Mouse (Mus musculus) urinary bladder, postnatal 25 days (tissue): ENCODE data around the gene Nup50.

Experiments used
- DNase-seq: peaks from one replicate; pipeline ENCODE4 v3.0.0; 2022; ENCODE audit warnings: low spot score

The Nup50 gene

DNA sequence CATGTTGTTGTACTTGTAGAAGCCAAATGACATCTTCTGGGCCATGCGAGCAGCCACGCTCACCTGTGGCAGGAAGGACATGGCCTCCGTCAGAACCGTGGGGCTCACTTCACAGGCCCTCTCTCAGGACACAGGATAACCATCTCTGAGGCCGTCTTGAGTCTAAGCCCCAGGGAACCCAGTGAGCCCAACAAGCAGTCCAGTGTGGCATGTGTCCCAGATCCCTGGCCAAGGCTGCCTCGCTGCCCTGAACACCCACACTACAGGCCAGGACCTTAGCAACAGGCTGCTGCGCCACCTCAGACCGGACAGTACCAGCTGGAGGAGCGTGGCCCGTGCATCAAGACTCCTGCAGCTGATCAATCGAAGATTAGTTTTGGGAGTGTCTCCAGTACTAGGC is 30.0 kb downstream of the Nup50 start:
- DNase-seq, result no peak

- no peak for DNase-seq
These were observed 34.6 kb downstream of the Nup50 start for GRCm38 (mm10) chr15:84957851-84958250.

DNA sequence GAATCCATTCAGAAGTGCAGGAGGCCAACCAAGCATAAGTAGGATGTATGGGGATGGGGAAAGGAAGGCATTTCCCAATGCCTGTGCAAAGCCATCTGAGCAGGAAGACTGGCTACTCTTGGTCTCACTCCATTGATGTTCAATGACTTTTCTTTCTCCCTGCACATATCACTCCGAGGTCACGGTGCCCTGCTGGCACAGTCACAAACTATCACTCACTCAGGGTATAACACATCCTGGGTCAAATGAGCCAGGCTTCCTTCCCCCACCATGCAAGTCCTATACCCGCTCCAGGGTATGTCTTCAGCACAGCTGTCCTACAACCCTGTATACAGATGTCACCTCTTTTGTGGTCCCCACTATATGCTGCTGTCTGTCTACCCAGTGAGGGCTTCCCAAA is 35.1 kb downstream of the Nup50 start:
- DNase-seq, result no peak

DNA sequence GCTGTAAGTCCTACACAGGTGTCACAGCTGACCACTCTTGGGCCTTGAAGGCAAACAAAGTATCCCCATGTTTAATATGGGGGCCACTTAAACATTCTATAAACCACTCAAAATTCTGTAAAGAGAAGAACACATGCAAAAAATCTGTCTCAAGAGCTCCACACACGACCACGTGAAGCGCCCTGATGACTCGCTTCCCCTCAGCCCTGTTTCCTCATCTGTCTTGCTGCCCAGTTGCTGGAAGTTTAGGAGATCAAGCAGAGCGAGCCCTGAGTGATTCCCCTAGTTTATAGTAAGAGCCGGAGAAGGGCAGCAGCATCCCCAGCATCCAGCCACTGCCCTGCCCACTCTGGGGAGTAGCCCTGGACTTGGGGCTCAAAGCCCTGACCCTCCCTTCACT is 36.7 kb downstream of the Nup50 start:
- DNase-seq, result no peak

- DNase-seq, result no peak
These were observed 37.5 kb downstream of the Nup50 start for GRCm38 (mm10) chr15:84960692-84961091.

GRCm38 (mm10) chr15:84962518-84962917 is 39.3 kb downstream of the Nup50 start:
- no peak for DNase-seq

GRCm38 (mm10) chr15:84964771-84965170 is 41.6 kb downstream of the Nup50 start:
- no peak for DNase-seq

DNA sequence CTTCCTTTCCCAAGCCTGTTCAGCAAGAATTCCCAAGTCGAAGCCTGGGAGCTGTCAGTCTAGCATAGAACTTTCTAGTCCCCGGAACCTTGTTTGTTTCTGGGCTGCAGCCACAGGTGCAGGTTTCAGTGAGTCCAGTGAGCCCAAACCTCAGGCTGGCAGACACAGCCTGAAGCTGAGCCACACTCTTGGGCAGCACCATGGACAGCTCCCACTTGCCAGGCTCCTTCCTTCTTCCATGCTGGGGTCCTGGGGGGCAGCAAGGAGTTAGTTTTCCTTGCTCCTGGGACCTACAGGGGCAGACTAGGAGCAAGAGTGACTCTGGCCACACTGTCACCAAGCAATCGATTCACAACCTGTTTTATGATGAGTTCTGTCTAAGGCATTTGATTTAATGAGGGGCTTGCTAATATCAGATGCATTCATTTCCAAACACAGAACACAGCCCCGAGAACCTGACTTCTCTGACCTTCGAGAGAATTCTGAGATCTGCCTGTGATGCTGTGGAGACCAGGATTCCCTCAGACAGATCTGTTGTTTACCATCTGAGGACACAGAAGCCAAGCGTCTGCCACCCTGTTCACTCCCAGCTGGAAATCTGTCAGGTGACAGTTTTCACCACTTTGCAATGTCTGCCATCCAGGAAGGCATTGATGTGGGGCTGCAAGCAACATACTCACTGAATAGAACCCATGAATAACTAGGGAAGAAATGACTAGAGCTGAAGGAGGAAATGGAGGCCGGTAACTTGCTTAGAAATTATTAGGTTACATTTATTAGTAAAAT is 42.6 kb downstream of the Nup50 start:
- peak; percentile 54 for DNase-seq

- no peak for DNase-seq
These were observed 45.3 kb downstream of the Nup50 start for GRCm38 (mm10) chr15:84968534-84968933.

- no peak for DNase-seq
These were observed 49.8 kb downstream of the Nup50 start for GRCm38 (mm10) chr15:84972860-84973543.

GRCm38 (mm10) chr15:84973544-84973871 is 50.3 kb downstream of the Nup50 start:
- no peak for DNase-seq

DNA sequence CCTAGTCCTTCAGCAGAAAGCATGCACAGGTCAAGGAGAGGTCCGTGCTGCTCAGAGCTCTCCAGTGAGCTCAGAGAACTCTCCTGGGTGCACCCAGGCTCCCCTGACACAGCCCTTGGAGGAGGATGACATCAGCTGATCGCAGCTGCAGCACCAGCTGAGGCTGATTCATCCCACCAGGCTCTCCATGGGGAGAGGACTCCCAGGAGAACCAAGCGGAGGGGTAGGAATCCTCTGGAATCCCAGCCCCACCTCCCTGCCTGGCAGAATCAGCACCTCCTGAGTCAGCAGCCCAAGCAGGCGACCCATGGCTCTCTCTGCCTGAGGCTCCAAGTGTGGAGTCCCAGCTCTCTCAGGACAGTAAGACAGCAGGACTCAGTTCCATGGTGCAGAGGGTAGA is 52.5 kb downstream of the Nup50 start:
- DNase-seq, result peak; percentile 23

DNA sequence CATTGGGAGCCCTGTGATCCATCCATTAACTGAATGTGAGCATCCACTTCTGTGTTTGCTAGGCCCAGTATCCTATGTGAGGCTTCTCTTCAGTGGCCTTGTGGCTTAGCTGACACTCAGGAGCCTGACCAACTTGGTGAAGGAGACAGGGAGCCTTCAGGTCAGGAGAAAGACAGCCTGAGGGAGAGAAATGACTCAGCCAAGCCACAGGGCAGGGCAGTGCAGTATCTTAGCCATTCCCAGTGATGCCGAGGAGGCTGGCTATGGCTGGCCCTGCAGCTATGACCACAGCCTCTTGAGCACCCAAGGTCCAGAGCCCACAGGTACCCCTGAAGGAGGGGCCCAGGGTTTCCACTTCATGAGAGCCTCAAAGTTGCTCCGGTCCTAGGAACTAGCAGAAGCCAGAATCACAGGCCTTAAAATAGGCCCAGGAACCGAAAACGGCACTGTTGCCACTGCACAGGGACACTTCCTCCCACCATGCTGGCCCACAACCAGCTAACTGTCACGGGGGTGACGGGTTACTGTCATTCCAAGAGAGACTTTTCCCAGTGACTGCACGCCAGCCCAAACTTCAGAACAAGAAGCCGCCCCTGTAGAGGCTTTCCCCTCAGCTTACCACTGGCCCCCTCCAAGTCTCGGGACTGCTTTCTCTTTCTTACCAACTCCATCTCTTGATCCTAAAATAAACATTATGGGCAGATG is 58.5 kb downstream of the Nup50 start:
- DNase-seq, result no peak

DNA sequence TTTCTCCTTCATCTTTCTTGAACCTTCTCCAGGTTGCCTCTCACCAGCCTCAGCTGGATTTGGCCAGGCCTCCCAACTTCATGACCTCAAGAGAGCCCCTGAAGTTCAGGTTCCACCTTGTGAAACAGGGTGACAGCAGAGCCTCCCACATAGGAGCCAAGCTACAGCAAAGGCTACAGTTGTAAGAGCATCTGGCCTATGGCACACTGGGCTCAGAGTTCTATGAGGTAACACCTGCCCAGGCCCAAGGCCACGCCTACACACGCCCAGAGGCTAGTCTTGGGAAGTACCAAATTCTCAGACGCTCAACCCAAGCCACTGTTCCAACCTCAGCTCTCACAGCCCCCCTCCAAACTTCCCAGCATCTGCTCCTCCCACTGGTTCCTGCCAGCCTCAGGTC is 59.7 kb downstream of the Nup50 start:
- DNase-seq, result no peak

DNA sequence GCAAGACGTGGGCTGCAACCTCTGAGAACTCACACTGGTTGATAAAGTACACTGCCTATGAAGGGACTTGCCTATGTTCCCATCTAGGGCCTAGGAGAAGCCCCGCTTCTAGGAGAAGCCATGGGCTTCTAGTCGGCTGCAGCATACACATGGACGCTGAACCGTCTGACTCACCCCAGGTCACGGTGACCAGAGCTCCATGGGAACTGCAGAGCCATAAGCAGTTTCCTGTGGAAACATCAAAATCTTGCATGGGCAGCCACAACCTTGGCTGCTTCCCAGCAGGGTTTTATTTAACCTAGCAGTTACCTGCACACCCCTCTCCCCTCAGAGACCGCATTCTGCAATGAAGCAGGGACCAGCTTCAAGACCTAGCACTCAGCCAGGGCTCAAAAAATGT is 60.5 kb downstream of the Nup50 start:
- DNase-seq, result no peak

- DNase-seq, result no peak
These were observed 62.4 kb downstream of the Nup50 start for GRCm38 (mm10) chr15:84985516-84986160.

DNA sequence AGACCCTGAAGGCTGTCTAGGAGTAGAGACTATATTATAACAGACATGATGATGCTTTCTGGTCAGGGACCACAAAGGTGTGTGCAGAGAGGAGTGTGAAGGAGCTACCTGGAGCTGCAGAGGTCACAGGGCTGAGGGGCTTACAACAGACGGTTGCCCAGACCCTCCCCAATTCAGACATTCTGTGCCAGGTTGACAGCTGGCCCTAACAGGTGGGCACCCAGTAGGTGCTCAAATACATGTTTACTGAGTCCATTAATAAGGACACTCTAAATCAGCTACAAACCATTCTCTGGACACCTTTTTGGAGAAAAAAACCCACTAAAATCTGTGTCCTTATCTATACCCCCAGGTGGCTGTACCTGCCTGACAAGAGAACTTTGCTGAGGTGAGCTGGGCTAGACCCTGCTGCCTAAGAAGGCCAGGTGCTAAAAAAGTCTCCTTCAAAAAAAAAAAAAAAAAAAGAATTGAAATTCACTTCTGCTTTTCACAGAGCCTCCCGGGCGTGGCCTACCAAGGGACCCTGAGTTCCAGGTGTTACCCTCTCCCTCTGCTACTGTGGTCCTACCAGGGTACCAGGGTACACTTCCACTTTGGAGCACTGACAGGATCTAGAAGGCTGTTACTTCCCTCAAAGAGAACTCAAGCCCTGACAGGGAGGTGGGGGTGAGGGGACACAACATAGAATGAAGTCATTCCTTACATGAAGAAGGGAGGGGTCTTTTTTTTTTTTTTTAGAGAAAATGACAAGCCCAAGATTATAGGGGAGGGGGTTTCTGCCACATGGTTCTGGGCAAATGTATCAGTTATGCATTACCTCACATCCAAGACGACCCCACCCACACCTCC is 63.2 kb downstream of the Nup50 start:
- DNase-seq, result no peak

- peak; percentile 38 for DNase-seq
These were observed 64.0 kb downstream of the Nup50 start for GRCm38 (mm10) chr15:84987020-84987815.

DNA sequence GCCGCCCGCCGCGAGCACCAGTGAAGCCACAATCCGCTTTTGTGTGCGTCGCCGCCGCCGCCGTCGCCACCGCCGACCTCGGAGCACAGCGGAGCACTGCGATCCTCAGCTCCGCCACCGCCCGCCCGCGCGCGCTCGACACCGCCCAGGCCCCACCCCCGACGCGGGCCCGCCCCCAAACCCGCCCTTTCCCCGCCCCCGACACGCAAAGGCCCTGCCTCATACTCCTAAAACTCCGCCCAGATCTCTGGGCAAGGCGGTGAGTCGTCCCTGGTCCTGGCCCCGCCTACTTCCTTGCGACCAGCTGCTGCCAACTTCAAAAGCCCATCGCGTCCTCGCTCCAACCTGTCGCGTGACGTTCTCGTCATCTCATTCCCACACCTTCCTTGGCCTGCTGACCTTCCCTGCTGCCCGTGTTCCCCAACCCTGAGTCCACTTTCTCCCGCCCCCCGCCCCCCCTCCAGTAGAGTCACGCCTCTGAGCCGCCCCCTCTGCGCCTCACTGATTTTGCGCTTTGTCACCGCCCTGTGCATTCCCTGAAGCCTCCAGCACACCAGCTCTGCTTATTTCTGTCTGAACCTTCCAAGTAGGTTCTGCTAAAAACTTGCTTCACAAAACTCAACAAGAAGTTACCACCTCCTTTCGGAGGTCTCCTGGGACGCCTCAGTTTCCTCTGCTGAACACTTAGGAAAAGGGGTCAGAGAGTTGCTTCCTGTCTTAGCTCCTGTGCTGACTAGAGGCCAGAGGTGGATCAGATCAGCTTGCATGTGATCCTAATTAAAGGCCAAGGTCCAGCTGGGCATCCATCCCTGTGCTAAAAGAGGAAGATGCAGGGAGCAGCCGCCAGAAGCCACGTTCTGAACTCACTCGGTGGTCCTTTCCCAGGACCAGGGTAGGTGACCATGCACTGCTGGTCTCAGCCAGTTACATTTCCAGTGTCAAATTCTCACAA is 64.9 kb downstream of the Nup50 start, which contains the start of gene 5031439G07Rik:
Gene 5031439G07Rik (minus strand): TSS at position 678 of the 952 bp plus-strand sequence.
- peak; percentile 72 for DNase-seq

GRCm38 (mm10) chr15:84989098-84989497 is 65.9 kb downstream of the Nup50 start:
- DNase-seq, result no peak
